Mouse (Mus musculus) ovary, postnatal 10 days (tissue): ENCODE measurements around the gene Tnfrsf8.
"Not testable (repeated sequence)": the region's sequence is repeated elsewhere in the genome, so short reads cannot be mapped to it uniquely, and the experiment has no call there.

Experiments
- DNase-seq: peaks from one replicate; pipeline ENCODE4 v3.0.0; 2022; ENCODE audit warnings: low spot score

Gene Tnfrsf8

DNA sequence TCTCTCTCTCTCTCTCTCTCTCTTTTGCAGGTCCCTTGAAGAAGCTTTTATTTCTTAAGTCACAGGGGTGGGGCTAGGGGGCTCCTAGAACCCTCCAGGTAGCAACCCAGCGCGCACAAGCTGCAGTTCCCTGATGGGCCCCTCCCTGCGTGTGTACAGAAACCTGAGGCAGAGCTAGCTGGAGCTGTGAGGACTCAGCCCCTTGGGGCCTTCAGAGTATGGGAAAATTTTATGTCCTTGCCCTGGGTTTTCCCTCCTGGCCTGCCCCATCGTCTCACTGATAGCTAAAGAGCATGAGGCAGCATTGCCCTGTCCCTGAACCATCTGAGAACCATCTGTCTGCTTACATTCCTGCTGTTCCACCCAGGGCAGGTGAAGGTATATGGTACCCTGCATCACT, 8.5 kb downstream of the Tnfrsf8 start:
- DNase-seq = no peak

DNA sequence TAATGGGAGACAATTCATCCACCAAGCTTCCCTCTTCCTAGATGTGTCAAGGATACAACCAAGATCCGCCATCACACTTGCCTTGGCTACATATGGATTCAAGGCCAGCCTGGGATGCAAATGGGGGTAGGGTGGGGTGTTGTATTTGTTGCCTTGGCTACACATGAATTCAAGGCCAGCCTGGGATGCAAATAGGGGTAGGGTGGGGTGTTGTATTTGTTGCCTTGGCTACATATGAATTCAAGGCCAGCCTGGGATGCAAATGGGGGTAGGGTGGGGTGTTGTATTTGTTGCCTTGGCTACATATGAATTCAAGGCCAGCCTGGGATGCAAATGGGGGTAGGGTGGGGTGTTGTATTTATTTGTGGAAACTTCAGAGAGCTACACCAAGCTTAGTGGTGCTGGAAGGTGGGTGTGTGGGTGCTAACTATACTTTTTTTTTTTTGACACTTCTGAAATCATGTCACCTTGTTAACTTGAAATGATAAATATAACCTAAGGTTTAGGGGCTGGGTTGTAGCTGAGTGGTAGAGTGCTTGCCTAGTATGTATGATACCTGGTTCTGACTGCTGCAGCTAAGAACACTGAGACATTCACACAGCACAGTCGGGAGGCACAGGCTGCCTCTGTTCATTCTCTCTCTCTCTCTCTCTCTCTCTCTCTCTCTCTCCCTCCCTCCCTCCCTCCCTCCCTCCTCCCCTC, 9.2 kb downstream of the Tnfrsf8 start:
- not testable (repeated sequence) for DNase-seq

DNA sequence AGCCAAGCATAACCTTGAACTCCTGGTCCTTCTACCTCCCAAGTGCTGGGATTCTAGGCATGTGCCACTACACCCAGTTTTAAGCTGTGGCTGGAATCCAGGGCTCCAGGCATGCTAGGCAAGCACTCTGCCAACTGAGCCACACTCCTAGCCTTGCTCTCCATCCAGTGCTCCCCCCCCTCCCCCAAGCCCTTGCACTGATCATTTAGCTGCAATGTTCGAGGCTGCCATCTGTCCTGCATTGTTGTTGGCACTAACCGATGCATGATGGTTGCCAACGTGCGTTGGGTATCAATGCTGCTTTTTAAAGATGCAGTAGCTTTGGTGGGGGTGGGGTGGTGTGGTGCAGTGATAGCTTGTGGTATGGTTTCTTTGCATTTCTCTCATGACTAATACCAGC, 10.9 kb downstream of the Tnfrsf8 start:
- DNase-seq = no peak

DNA sequence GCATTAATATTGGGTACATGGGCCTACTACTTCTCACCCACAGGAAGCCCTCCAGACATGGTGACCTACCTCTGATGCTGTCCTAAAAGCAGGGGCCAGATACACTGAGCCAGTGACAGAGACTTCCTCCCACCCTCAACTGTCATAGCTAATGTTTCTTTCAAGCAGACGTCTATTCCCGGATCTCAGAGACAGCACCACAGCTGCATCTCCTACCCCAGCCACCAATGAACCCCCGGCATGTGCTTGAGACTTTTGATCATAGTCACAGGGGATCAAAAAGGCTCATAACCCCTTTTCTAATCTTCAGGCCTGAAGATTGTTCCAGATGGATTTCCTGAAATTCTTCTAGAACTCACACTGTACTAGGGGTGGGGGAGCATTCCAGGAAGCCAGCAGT, 12.9 kb downstream of the Tnfrsf8 start:
- DNase-seq = no peak

DNA sequence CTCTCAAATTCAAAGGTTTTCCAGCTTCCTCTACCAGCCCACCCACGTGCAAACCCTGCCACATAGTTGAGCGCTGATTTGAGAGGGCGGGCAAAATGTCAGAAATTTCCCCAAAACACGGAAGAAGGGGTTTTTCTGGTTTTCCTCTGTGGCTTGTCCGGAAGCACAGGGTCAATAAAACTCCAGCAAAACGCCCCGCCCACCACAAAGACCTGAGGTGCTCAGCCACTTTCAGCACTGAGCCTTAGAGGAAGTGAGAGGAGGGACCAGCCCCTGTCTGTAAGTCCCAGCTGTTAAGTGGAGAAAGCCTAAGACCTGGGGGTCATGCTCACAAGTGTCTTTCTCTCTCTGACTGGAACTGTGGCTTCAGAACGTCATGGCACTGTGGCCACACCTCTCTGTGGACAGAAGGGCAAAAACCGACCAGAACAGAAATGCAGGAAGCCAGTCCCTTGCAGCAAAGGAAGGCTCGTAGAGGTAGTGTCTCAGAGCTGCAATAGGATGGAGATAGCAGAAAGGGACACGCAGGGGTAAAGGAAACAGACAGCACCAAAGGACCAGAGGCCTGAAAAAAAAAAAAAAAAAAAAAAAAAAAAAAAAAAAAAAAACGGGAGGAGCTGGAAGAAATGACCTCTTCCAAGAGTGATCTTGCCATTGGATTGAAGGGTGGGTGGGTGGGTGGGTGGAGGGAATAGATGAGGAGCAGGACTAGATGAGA, 14.6 kb downstream of the Tnfrsf8 start:
- DNase-seq = no peak

DNA sequence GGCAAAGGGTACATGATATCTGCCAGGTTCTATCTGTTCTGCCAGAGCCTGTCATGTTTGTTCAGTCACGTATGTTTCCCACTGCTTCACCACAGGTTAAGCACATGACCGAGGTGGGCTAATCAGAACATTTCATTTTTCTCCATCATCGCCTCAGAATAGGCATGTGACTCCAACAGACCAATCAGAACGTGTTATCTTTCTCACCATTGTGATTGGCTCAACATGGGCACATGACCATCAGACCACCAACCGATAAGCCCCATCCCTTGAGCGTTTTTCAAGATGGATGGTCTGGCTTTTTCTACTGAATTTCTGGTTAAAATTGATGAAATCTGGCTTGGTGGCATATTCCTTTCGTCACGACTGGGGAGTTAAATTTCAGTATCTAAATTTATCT, 15.6 kb downstream of the Tnfrsf8 start:
- no peak for DNase-seq

DNA sequence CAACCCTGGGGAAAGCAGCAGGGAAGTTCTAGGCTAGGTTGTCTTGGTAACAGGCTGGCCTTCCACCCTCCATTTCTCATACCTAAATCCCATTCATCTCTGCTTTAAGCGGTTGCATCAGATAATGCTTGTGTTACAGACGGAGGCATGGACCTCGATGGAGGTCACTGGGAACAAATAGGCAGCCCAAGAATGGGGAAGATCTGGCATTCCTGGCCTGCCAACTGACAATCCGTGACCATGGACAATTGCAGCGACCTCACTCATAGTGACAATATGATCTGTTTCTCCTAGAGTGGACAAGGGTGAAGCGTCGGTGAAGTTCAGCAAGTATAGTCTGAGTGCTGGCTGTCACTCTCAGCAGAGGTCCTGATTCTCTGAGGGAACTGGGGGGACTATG, 16.1 kb downstream of the Tnfrsf8 start:
- no peak for DNase-seq

DNA sequence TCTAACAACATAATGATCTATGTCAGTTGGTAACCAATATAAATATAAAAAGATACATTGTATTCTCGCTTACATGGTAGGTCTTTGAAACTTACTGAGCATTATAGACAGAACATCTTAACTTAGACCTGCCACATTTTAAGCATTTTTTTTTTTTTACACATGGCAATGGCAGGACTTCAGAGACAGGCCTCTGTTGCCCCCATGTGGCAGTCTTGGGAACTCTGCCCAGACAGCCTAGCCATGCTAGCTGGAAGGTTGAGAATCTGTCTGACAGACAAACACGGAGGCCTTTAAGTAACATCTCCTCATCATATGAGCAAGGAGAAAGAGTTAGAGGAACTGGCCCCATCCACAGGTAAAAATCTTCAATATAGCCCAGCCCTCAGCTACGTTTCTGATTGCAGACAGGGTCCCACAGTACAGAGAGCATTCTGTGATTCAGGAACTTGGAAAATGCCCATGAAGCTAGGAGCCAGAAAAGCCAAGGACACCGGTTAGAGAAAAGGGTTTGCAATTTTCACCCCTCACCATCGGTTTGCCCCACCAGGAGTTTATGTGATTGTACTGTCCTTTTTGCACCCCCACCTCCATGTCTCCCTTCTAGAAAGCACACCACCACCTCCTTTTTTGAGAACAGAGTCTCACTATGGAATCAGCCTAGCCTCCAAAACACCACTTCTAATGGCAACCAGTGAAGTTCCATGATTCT, 19.2 kb downstream of the Tnfrsf8 start:
- DNase-seq = no peak

DNA sequence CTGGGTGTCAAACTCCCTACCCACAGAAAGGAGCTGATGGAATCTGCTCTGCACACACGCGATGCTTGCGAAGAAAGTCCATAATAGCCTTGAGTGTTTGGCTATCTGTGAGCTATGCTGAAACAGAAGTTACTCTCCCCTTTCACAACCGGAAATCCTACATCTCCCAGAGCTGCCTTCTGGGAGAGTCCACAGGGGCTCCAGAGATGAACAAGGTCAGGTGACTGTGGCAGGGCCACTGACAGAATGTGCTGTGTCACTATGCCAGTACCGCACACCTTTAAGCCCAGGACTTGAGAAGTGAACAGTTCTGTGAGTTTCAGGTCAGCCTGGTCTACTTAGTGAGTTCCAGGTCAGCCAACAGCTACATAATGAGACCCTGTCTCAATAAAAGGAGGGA, 20.4 kb downstream of the Tnfrsf8 start:
- no peak for DNase-seq

DNA sequence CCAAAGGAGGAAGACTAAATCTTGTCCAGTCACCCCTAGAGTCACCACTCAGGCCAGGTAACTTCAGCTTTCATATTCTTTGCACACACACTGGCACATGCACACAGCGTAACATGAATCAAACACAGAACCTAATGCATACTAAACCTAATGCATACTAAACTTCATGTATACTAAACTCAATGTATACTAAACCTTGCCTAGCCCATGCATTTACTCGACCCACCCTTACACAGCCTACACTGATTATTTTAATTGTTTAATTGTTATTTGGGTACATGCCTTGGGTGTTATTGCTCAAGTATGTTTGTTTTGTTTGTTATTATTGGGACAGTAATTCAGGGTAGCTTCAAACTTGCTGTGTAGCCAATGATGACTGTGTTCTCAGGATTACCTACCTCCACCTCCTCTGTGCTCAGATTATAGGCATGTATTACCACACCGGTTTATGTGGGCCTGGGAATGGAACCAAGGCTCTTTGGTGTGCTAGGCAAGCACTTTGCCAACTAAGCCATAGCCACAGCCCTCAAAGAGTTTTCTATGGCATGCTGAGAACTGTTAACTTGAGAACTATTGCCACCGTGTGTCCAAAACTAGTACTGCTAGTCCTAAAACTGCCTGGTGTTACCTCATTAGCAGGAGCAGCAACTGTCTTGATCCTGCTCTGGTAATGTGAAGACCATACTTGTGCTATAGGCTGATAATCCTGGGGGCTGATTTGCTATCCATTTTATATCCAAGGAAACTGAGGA, 28.4 kb downstream of the Tnfrsf8 start:
- DNase-seq = no peak

DNA sequence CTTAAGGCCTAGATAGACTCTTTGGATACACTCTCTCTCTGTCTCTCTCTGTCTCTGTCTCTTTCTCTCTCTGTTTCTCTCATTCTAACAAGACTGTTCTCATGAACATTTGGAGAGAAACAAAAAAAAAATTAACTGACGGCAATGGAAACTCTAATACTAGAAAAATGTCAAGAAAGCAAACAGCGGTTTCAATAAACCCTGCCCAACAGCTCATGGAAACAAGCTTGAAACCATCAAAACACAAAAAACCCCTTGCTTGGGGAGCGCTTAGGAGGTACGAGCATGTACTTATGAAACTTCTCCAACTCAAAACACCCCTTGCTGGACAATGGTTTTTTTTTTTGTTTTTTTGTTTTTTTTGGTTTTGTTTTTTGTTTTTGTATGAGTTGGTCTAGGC, 30.3 kb downstream of the Tnfrsf8 start:
- DNase-seq = no peak

DNA sequence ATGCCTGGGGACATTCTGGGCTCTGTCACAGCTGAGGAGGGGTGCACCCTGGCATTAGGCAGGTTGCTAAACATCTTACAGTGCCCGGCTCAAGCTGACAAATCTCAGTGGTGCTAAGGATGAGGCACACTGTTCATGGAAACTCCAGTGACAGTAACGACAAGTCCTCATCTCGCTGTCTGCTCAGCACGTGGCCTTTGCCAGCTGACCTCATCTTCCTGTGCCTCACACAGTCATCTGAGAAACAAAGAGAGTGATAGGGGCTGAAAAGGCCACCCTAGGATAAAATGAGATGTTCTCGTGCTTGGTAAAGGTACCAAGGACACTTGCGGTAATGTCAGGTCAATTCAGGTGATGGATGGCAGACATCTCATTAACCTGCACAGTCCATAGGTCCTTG, 31.5 kb downstream of the Tnfrsf8 start:
- DNase-seq = no peak

DNA sequence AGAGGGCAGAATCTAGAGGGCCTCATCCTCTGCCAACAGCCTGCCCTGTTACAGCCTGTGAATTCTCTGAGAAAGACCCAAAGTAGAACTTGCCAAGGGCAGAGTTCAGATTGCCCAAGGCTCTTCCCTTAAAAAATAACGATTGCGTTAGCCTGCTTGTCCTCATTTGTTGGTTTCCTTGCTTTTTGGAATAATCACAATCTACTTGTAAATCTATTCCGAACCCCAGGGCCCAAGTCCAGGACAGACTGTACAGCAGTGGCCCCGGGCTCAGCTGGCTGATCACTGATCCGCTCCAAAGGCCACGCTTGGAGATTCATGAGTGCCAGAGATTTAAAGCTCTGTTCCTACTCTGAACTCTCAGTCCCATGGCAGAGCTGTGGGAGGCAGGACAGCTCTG, 34.0 kb downstream of the Tnfrsf8 start:
- no peak for DNase-seq

DNA sequence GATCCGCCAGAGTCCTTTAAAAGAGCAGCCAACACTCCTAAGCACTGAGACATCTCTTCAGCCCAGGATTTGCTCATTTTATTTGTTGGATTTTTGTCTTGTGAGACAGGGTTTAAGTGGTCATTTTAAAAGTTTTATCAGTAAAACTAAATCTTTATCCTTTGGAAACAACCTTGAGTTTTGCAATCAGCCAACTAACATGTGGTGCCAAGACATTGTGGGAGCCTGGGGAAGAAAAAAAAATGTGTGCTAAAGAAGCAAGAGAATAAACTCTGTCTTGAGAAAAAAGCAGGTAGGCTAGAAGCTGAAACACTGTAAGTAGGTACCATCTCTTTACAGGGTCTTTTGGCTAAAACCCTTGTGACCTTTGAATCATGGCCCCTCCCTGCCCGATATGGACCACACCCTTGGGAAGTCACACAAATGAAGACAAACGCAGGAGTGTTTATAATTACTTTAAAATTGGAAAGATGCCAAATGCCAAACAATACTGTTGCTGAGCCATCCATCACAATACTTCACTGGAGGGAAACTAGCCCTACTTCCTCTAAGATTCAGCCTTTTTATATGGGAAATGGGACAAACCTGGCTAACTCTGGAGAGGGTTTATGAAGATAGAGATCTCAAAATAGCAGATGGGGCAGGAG, 36.1 kb downstream of the Tnfrsf8 start:
- no peak for DNase-seq

DNA sequence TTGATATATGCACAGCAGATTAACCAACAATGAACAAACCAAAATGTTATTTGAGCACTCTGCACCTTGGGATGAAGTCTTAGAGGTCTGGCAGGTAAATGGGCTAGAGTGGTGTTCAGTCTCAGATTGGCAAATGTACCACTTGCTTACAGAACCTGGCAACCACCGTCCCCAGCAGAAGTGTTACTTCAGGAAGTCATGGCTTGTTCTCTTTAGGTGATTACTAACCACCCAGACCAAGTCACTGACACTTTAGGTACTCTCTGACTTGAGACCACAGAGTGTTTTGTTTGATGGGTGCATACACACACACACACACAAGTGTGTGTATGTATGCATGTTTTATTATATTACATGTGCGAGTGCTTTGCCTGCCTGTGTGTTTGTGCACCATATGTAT, 36.7 kb downstream of the Tnfrsf8 start:
- no peak for DNase-seq

DNA sequence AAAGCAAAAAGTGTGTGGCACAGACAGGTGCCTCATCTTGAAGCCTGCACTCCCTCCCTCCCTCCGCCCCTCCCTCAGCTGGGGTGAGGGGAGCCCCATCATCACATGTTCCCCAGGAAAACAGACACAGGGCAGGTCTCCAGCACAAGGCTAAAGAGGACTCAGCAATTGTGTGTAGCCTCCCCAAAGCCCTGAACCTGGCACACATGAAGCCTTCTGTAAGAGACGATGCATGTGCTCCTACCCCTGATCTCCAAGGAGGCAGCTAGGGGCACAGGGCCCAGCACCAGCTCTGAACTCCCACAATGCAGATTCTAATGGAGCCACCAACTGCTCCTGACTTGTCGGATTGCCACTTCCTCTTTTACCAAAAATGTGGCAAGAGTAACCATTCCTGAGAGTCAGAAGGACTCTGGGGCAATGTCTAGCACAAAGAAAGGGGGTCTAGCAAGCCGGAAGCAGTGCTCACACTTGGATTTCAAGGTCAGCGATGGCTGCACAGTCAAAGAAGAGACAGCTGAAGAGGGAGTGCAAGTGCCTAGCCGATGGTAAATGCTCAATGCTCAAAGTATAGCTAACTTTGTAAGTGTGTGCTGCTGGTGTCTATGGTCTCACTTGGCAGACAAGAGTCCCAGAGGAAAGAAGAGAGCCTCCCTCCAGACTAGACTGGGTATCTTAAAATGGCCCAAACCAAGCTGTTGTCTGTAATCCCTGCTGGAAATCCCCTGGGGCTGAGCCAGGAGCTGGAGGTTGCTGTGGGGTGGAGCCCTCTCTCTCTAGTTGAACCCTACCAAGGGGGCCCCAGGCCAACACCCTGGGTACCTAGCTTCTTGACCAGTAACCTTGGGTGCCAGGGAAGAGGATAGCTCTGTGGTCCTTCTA, 38.4 kb downstream of the Tnfrsf8 start:
- no peak for DNase-seq

DNA sequence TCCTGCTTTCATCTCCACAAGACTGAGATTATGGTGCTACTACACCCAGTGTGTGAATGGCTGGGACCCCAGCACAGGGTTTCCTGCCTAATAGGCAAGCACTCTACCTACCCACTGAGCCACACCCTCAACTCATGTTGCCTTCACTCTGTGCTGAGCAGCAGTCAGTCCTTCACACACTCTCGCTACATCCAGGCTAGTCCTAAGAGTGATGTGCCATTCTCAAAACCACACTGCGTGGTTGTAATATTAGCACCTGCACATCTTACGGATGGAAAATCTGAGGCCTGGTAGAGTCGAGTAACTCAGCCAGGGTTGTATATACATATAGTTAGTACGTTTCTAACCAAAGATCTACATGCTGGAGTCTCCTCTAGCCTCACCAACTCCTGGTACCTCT, 40.1 kb downstream of the Tnfrsf8 start:
- no peak for DNase-seq

DNA sequence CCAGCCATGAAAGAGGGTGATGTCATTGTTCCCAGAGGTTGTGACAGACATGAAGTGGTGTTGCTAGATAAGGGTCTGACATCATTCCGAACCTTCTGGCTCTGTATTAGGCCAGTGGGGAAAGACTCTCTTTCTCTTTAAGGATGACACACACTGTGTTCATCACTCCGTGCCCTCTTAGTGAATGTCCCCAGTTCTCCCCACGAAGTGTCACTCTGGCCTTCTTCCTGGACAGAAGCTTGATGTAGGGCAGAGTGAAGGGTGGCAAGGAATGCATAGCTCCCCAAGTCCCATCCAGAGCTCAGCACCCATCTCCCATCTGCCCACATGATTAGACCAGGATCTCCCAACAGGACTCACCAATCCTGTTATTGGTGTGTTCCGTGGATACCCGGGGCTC, 41.0 kb downstream of the Tnfrsf8 start:
- no peak for DNase-seq

DNA sequence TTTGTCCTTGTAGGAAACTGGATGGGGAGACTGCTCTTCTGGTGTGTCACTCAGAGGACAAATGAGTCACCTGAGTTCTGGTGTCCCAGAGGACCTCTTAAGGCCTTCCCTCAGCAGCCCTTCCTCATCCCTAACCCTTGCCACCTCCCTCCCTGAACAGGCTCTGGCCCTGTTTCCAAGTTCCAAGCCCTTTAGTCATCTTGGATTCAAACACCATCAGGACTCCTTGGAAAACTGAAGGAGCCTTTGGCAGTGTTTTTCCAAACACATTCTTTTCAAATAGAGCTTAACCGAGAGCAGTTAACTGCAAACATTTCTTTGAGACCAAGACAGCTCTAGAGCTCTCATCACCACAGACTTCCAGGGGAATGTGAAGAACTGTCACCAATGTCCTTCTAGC, 42.2 kb downstream of the Tnfrsf8 start:
- no peak for DNase-seq

DNA sequence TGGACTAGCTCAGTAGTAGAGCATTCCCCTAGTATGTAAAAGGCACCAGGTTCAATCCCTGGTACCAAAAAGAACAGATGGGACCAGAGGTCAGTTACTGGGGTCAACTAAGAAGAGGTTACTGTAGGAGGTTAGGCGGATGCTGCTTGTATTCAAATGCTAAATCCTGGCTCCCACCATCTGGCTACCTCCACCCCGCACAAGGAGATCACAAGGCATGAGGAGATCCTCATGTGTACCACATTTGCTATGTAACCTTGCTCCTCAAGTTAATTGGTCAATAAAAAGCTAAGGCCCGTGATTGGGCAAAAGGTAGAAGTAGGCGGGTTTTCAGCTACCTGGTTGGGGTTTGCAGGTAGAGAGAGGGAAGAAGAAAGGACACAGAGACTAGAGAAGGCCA, 43.3 kb downstream of the Tnfrsf8 start:
- DNase-seq = no peak

DNA sequence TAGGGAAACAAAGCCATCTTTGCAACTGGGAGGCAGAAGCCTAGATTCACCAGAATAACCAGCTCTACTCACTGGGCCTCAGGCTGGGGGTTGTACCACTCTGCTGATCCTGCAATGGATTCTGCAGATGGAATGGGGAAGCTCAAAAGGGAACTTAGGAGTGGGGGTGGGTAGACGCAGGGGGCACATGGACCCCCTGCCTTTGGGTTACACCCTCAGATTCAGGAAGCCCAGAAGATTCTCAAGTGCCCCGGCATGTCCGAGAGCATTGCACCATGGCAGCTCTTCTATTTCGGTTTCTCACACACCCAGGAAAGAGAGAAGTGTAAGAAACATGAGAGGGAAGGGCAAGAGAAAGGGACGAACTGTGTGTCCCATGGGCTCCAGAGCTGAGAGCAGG, 44.8 kb downstream of the Tnfrsf8 start:
- DNase-seq = no peak
